Mouse (Mus musculus) testis, adult 2 months (tissue): Measurements from ENCODE around the gene Nsmce4a. TPM values are rescaled to one million over a fixed set of nuclear protein-coding genes. Genes with fewer than 3 reads are reported as not detected.
A peak's percentile ranks its signal among the peaks of the same experiment; 100 is the strongest.

Source experiments
- H3K27ac ChIP-seq: fragments of 200-500 bp; 2 replicates; pipeline ENCODE4 v1.5.1; 2012; ENCODE audit warnings: low read depth, low read length; ENCODE audit not compliant: control insufficient read depth, insufficient read depth
- H3K27me3 ChIP-seq: fragments of 200-500 bp; 2 replicates; pipeline ENCODE4 v1.6.1; 2012; ENCODE audit warnings: mild to moderate bottlenecking, low read length, moderate library complexity; ENCODE audit not compliant: control insufficient read depth, insufficient read depth
- H3K36me3 ChIP-seq: fragments of 200-500 bp; 2 replicates; pipeline ENCODE4 v1.6.1; 2012; ENCODE audit warnings: mild to moderate bottlenecking, low read length; ENCODE audit not compliant: control insufficient read depth, insufficient read depth
- H3K4me1 ChIP-seq: fragments of 200-500 bp; 2 replicates; pipeline ENCODE4 v1.6.1; 2012; ENCODE audit warnings: low read length; ENCODE audit not compliant: control insufficient read depth, insufficient read depth
- H3K4me3 ChIP-seq: fragments of 200-500 bp; 2 replicates; pipeline ENCODE4 v1.5.1; 2012; ENCODE audit warnings: low read depth, mild to moderate bottlenecking, low read length, moderate library complexity, mixed read lengths; ENCODE audit not compliant: control insufficient read depth
- CTCF ChIP-seq: fragments of 200-500 bp; IDR thresholded peaks from 2 replicates; pipeline ENCODE4 v1.5.1; 2012; ENCODE audit warnings: low read depth, mild to moderate bottlenecking, inconsistent platforms, low read length, moderate library complexity; ENCODE audit not compliant: control insufficient read depth, insufficient read depth, insufficient replicate concordance
- POLR2A ChIP-seq: fragments of 200-500 bp; IDR thresholded peaks from 2 replicates; pipeline ENCODE4 v1.6.1; 2012; ENCODE audit warnings: low read depth, mild to moderate bottlenecking, inconsistent platforms, low read length, moderate library complexity; ENCODE audit not compliant: control insufficient read depth
- polyA plus RNA-seq: library from polyadenylated mRNA; depleted of rRNA; stranded (reverse); fragments of >200 nt; gene quantifications from 2 replicates; pipeline ENCODE4 v1.2.3, GENCODE M21; 2012

Gene Nsmce4a
- polyA plus RNA-seq, 1 experiment, result 15.9 TPM

- H3K4me1 ChIP-seq, result no peaks in the 10 kb centered on the region
- no peaks in the 10 kb centered on the region for H3K27me3 ChIP-seq
- no peak overlapping the region for H3K4me3 ChIP-seq
- H3K36me3 ChIP-seq, result no peaks in the 10 kb centered on the region
- H3K27ac ChIP-seq, result no peak overlapping the region
- no peak for TF ChIP-seq POLR2A
- no peak for TF ChIP-seq CTCF
Observed at GRCm38 (mm10) chr7:130560933-130561332, 12.0 kb downstream of the Nsmce4a start.

GRCm38 (mm10) chr7:130558592-130558991, 14.3 kb downstream of the Nsmce4a start:
- Histone ChIP-seq H3K27ac (no peak overlapping the region), H3K36me3 (no peaks in the 10 kb centered on the region), H3K4me3 (no peak overlapping the region), H3K27me3 (no peaks in the 10 kb centered on the region), H3K4me1 (no peaks in the 10 kb centered on the region)
- no peak for TF ChIP-seq POLR2A
- no peak for TF ChIP-seq CTCF

- TF ChIP-seq CTCF (no peak), POLR2A (no peak)
- Histone ChIP-seq H3K4me3 (no peak overlapping the region), H3K4me1 (no peaks in the 10 kb centered on the region), H3K27me3 (no peaks in the 10 kb centered on the region), H3K27ac (no peak overlapping the region), H3K36me3 (no peaks in the 10 kb centered on the region)
Observed at GRCm38 (mm10) chr7:130555597-130555996, 17.3 kb downstream of the Nsmce4a start.

- H3K4me1 ChIP-seq, result no peaks in the 10 kb centered on the region
- H3K36me3 ChIP-seq, result no peaks in the 10 kb centered on the region
- H3K27ac ChIP-seq, result no peak overlapping the region
- no peak for TF ChIP-seq CTCF
- no peak for TF ChIP-seq POLR2A
- no peak overlapping the region for H3K4me3 ChIP-seq
- H3K27me3 ChIP-seq, result no peaks in the 10 kb centered on the region
Observed at GRCm38 (mm10) chr7:130553321-130553720, 19.6 kb downstream of the Nsmce4a start.

- H3K4me3 ChIP-seq, result no peak overlapping the region
- peaks cover 2% of the 10 kb centered on the region for H3K4me1 ChIP-seq
- no peaks in the 10 kb centered on the region for H3K36me3 ChIP-seq
- H3K27ac ChIP-seq, result no peak overlapping the region
- TF ChIP-seq CTCF (no peak), POLR2A (no peak)
- H3K27me3 ChIP-seq, result no peaks in the 10 kb centered on the region
Observed at GRCm38 (mm10) chr7:130552780-130553179, 20.1 kb downstream of the Nsmce4a start.

GRCm38 (mm10) chr7:130547635-130548175, 25.2 kb downstream of the Nsmce4a start:
- TF ChIP-seq POLR2A, result no peak
- TF ChIP-seq CTCF, result no peak
- Histone ChIP-seq H3K36me3 (peaks cover 3% of the 10 kb centered on the region; the same call in 1 of the 2 replicates), H3K4me1 (peaks cover 11% of the 10 kb centered on the region), H3K27me3 (no peaks in the 10 kb centered on the region), H3K4me3 (peak overlapping the region; percentile 92; the same call in 1 of the 2 replicates), H3K27ac (no peak overlapping the region)

GRCm38 (mm10) chr7:130546791-130547484, 26.0 kb downstream of the Nsmce4a start:
- TF ChIP-seq POLR2A, result peak; percentile 78
- TF ChIP-seq CTCF, result peak; percentile 80; the same call in 1 of the 2 replicates
- H3K27ac ChIP-seq, result peak overlapping the region; percentile 97
- peaks cover 11% of the 10 kb centered on the region for H3K4me1 ChIP-seq
- H3K36me3 ChIP-seq, result peaks cover 3% of the 10 kb centered on the region; the same call in 1 of the 2 replicates
- H3K27me3 ChIP-seq, result no peaks in the 10 kb centered on the region
- H3K4me3 ChIP-seq, result peak overlapping the region; percentile 92

GRCm38 (mm10) chr7:130546421-130546790, 26.5 kb downstream of the Nsmce4a start:
- Histone ChIP-seq H3K4me3 (peak overlapping the region; percentile 92), H3K36me3 (peaks cover 3% of the 10 kb centered on the region; the same call in 1 of the 2 replicates), H3K27ac (peak overlapping the region; percentile 97), H3K4me1 (peaks cover 11% of the 10 kb centered on the region), H3K27me3 (no peaks in the 10 kb centered on the region)
- TF ChIP-seq CTCF (no peak), POLR2A (no peak)
